Mouse (Mus musculus): ENCODE data around the gene Rab13. TPM values are rescaled to one million over a fixed set of nuclear protein-coding genes. Genes with fewer than 3 reads are reported as not detected.

Gene Rab13
- polyA plus RNA-seq, 1 experiment from 2014 or later = 41.5 TPM

GRCm38 (mm10) chr3:90253653-90254418 is 40.3 kb downstream of the Rab13 start, which contains the start of gene Crtc2:
Gene Crtc2 (plus strand): TSS chr3:90254163.
- H3K9me3 ChIP-seq (ENCODE audit: control insufficient read depth, low read length) = no peaks in the 10 kb centered on the region
- H3K9ac ChIP-seq (ENCODE audit: low read length) = peak within 1 kb of the TSS; percentile 95
- H3K36me3 ChIP-seq (ENCODE audit: control insufficient read depth, insufficient read depth, low read length) = peaks cover 18% of the 10 kb centered on the region
- H3K27me3 ChIP-seq (ENCODE audit: control insufficient read depth, insufficient read depth, low read depth, low read length) = no peaks in the 10 kb centered on the region
- peak within 1 kb of the TSS; percentile 74 for H3K4me2 ChIP-seq (ENCODE audit: low read depth, low read length)
- peak within 1 kb of the TSS; percentile 97 for H3K4me3 ChIP-seq (ENCODE audit: low read length)
- 1% methylated on average over 40 of the region's 40 CpGs for WGBS
- peaks cover 17% of the 10 kb centered on the region for H3K4me1 ChIP-seq (replicated peaks; ENCODE audit: control insufficient read depth, insufficient read depth, low read length)
- ATAC-seq (ENCODE audit: low read depth) = peak; percentile 98
- H3K27ac ChIP-seq (ENCODE audit: low read length) = peak within 1 kb of the TSS; percentile 93

DNA sequence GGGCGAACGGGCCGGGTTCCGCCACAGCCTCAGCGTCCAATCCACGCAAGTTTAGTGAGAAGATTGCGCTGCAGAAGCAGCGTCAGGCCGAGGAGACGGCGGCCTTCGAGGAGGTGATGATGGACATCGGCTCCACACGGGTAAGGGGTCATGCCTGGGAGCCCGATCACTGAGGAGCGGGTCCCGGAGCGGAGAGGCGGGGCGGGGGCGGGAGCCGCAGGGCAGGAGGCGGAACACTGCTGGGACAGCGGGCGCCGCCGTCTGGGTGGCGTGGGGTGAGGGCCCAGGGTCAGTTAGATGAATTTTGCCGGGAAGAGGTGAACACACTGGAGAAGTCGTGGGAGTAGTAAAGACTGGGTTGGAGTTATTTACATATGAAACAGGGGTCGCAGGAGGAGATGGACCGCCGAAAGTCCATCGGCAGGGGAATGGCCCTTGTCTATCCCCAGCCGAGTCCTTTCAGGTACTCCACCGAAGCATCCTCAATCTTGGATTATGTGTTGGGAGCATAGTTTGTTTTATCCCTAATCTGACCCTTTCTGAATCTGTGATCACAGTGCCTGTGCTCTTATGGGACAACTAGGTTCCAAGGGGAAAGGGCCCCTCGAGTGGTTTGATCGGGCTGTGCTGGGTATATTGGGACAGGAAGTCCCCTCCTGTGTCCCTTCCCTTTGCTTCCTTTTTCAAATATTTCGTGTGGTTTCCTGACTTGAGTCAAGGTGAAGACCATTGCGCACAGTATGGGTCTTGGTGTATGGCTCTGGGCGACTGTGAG is 41.1 kb downstream of the Rab13 start:
- H3K36me3 ChIP-seq (ENCODE audit: control insufficient read depth, insufficient read depth, low read length) = peaks cover 24% of the 10 kb centered on the region
- peak overlapping the region; percentile 93 for H3K27ac ChIP-seq (ENCODE audit: low read length)
- H3K4me3 ChIP-seq (ENCODE audit: low read length) = peak overlapping the region; percentile 97
- no peaks in the 10 kb centered on the region for H3K27me3 ChIP-seq (ENCODE audit: control insufficient read depth, insufficient read depth, low read depth, low read length)
- no peaks in the 10 kb centered on the region for H3K9me3 ChIP-seq (ENCODE audit: control insufficient read depth, low read length)
- H3K9ac ChIP-seq (ENCODE audit: low read length) = peak overlapping the region; percentile 95
- peak; percentile 73 for ATAC-seq (ENCODE audit: low read depth)
- WGBS = under 1% methylated on average over 41 of the region's 41 CpGs
- peak overlapping the region; percentile 74 for H3K4me2 ChIP-seq (ENCODE audit: low read depth, low read length)
- peaks cover 13% of the 10 kb centered on the region for H3K4me1 ChIP-seq (replicated peaks; ENCODE audit: control insufficient read depth, insufficient read depth, low read length)

DNA sequence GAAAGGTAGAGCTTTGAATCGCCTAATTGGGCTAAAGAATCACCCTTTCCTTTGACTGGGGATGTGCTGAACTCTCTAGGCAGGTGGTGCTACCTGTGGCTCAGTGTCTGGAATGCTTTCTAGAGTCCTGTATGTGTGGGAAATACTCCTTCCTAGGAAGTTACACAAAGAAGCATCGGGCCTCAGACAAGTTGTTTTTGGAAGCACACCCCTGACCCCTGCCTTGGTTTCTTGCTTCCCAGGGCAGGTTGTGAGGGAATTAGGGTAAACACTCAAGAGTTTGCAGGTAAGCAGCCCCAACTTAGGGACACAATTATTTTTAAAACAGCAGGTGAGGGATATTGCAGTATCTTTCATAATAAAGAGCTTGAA is 41.7 kb downstream of the Rab13 start:
- H3K27ac ChIP-seq (ENCODE audit: low read length) = peak overlapping the region; percentile 93; the same call in 1 of the 2 replicates
- H3K36me3 ChIP-seq (ENCODE audit: control insufficient read depth, insufficient read depth, low read length) = peaks cover 26% of the 10 kb centered on the region
- H3K9me3 ChIP-seq (ENCODE audit: control insufficient read depth, low read length) = no peaks in the 10 kb centered on the region
- peak overlapping the region; percentile 95 for H3K9ac ChIP-seq (ENCODE audit: low read length)
- H3K4me1 ChIP-seq (replicated peaks; ENCODE audit: control insufficient read depth, insufficient read depth, low read length) = peaks cover 13% of the 10 kb centered on the region
- no peaks in the 10 kb centered on the region for H3K27me3 ChIP-seq (ENCODE audit: control insufficient read depth, insufficient read depth, low read depth, low read length)
- H3K4me3 ChIP-seq (ENCODE audit: low read length) = peak overlapping the region; percentile 97
- peak overlapping the region; percentile 74 for H3K4me2 ChIP-seq (ENCODE audit: low read depth, low read length)
- 9% methylated on average over 2 of the region's 2 CpGs for WGBS
- ATAC-seq (ENCODE audit: low read depth) = no peak

GRCm38 (mm10) chr3:90255784-90256353 is 42.4 kb downstream of the Rab13 start:
- Histone ChIP-seq H3K4me1 (replicated peaks; ENCODE audit: control insufficient read depth, insufficient read depth, low read length) (peaks cover 13% of the 10 kb centered on the region), H3K9me3 (ENCODE audit: control insufficient read depth, low read length) (no peaks in the 10 kb centered on the region), H3K27ac (ENCODE audit: low read length) (no peak overlapping the region), H3K9ac (ENCODE audit: low read length) (no peak overlapping the region), H3K4me3 (ENCODE audit: low read length) (no peak overlapping the region), H3K36me3 (ENCODE audit: control insufficient read depth, insufficient read depth, low read length) (peaks cover 32% of the 10 kb centered on the region), H3K4me2 (ENCODE audit: low read depth, low read length) (no peak overlapping the region), H3K27me3 (ENCODE audit: control insufficient read depth, insufficient read depth, low read depth, low read length) (no peaks in the 10 kb centered on the region)
- no peak for ATAC-seq (ENCODE audit: low read depth)
- WGBS = 90% methylated on average over 14 of the region's 14 CpGs

- 84% methylated on average over 19 of the region's 19 CpGs for WGBS
- peaks cover 31% of the 10 kb centered on the region for H3K36me3 ChIP-seq (ENCODE audit: control insufficient read depth, insufficient read depth, low read length)
- H3K4me1 ChIP-seq (replicated peaks; ENCODE audit: control insufficient read depth, insufficient read depth, low read length) = peaks cover 13% of the 10 kb centered on the region
- no peaks in the 10 kb centered on the region for H3K27me3 ChIP-seq (ENCODE audit: control insufficient read depth, insufficient read depth, low read depth, low read length)
- no peak overlapping the region for H3K4me3 ChIP-seq (ENCODE audit: low read length)
- no peak for ATAC-seq (ENCODE audit: low read depth)
- H3K27ac ChIP-seq (ENCODE audit: low read length) = no peak overlapping the region
- no peak overlapping the region for H3K9ac ChIP-seq (ENCODE audit: low read length)
- H3K9me3 ChIP-seq (ENCODE audit: control insufficient read depth, low read length) = no peaks in the 10 kb centered on the region
- no peak overlapping the region for H3K4me2 ChIP-seq (ENCODE audit: low read depth, low read length)
These were observed 43.4 kb downstream of the Rab13 start for GRCm38 (mm10) chr3:90256731-90257530.

GRCm38 (mm10) chr3:90258521-90258920 is 45.0 kb downstream of the Rab13 start:
- no peak overlapping the region for H3K4me3 ChIP-seq (ENCODE audit: low read length)
- no peak overlapping the region for H3K4me2 ChIP-seq (ENCODE audit: low read depth, low read length)
- 91% methylated on average over 4 of the region's 4 CpGs for WGBS
- H3K4me1 ChIP-seq (replicated peaks; ENCODE audit: control insufficient read depth, insufficient read depth, low read length) = peaks cover 13% of the 10 kb centered on the region
- H3K27ac ChIP-seq (ENCODE audit: low read length) = no peak overlapping the region
- H3K9me3 ChIP-seq (ENCODE audit: control insufficient read depth, low read length) = no peaks in the 10 kb centered on the region
- H3K36me3 ChIP-seq (ENCODE audit: control insufficient read depth, insufficient read depth, low read length) = peaks cover 37% of the 10 kb centered on the region
- no peak overlapping the region for H3K9ac ChIP-seq (ENCODE audit: low read length)
- no peaks in the 10 kb centered on the region for H3K27me3 ChIP-seq (ENCODE audit: control insufficient read depth, insufficient read depth, low read depth, low read length)
- ATAC-seq (ENCODE audit: low read depth) = no peak

DNA sequence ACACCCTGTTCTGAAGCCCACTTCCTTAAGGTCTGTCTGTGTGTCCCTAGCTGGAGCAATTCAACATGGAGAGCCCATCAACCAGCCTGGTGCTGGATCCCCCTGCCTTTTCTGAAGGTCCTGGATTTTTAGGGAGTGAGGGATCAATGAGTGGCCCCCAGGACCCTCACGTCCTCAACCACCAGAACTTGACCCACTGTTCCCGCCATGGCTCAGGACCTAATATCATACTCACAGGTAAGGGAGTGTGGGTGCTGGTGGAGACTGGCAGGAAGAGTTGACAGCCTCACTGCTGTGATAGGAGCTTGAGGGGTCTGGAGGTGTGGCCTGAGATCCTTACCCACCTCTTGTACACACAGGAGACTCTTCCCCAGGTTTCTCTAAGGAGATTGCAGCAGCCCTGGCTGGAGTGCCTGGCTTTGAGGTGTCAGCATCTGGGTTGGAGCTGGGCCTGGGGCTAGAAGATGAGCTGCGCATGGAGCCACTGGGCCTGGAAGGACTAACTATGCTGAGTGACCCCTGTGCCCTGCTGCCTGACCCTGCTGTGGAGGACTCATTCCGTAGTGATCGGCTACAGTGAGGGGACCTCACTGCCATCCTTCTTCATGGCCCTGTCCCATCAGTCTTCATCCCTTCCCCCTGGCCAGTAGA is 49.8 kb downstream of the Rab13 start:
- Histone ChIP-seq H3K4me1 (replicated peaks; ENCODE audit: control insufficient read depth, insufficient read depth, low read length) (peaks cover 9% of the 10 kb centered on the region), H3K9ac (ENCODE audit: low read length) (no peak overlapping the region), H3K9me3 (ENCODE audit: control insufficient read depth, low read length) (no peaks in the 10 kb centered on the region), H3K27ac (ENCODE audit: low read length) (no peak overlapping the region), H3K27me3 (ENCODE audit: control insufficient read depth, insufficient read depth, low read depth, low read length) (no peaks in the 10 kb centered on the region), H3K36me3 (ENCODE audit: control insufficient read depth, insufficient read depth, low read length) (peaks cover 34% of the 10 kb centered on the region), H3K4me3 (ENCODE audit: low read length) (no peak overlapping the region), H3K4me2 (ENCODE audit: low read depth, low read length) (no peak overlapping the region)
- ATAC-seq (ENCODE audit: low read depth) = no peak
- 87% methylated on average over 5 of the region's 5 CpGs for WGBS

- WGBS = 32% methylated on average over 10 of the region's 10 CpGs
- Histone ChIP-seq H3K36me3 (ENCODE audit: control insufficient read depth, insufficient read depth, low read length) (peaks cover 25% of the 10 kb centered on the region), H3K27ac (ENCODE audit: low read length) (peak overlapping the region; percentile 98), H3K9me3 (ENCODE audit: control insufficient read depth, low read length) (no peaks in the 10 kb centered on the region), H3K4me1 (replicated peaks; ENCODE audit: control insufficient read depth, insufficient read depth, low read length) (peaks cover 9% of the 10 kb centered on the region), H3K4me2 (ENCODE audit: low read depth, low read length) (peak overlapping the region; percentile 62), H3K9ac (ENCODE audit: low read length) (peak overlapping the region; percentile 87), H3K27me3 (ENCODE audit: control insufficient read depth, insufficient read depth, low read depth, low read length) (no peaks in the 10 kb centered on the region), H3K4me3 (ENCODE audit: low read length) (peak overlapping the region; percentile 81)
- ATAC-seq (ENCODE audit: low read depth) = no peak
These were observed 51.2 kb downstream of the Rab13 start for GRCm38 (mm10) chr3:90264687-90265033.
